Mouse (Mus musculus): Measurements from ENCODE around the gene Ptbp1.
"Not testable (repeated sequence)": the region's sequence is repeated elsewhere in the genome, so short reads cannot be mapped to it uniquely, and the experiment has no call there.

GRCm38 (mm10) chr10:79884938-79885337 is 30.7 kb downstream of the Ptbp1 start:
- TF ChIP-seq CTCF, EP300 (IDR thresholded peaks at IDR 0.05; ENCODE audit: low read depth): not testable (repeated sequence)

Measured in liver, embryonic 14.5 days (tissue).